Mouse (Mus musculus) adipocyte (in vitro differentiated cells): Measurements from ENCODE around the gene Vmn1r237.

ENCODE experiments used
- DNase-seq: peaks from one replicate; pipeline ENCODE4 v3.0.0-alpha.2; 2016; ENCODE audit warnings: low spot score

Gene Vmn1r237

DNA sequence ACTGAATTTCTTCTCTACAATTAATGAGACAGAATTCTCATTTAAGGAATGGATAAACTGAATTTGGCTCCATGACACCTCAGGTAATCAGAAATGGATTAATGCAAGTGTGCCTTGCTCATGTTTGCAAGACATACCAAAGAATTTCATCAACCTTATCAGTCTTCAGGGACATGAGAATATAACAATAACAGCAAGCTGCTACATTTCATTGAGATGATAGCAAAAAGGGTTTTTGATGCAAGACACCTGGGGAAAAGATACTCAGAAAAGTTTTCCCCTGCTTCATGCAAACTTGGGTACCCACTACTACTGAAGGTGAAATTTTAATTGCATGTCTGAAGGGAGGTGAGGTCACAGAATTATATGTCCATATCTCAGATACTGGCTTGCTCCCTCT, at the start of gene Vmn1r237:
Gene Vmn1r237 (plus strand): TSS at position 301 of the 400 bp plus-strand sequence.
- no peak for DNase-seq

DNA sequence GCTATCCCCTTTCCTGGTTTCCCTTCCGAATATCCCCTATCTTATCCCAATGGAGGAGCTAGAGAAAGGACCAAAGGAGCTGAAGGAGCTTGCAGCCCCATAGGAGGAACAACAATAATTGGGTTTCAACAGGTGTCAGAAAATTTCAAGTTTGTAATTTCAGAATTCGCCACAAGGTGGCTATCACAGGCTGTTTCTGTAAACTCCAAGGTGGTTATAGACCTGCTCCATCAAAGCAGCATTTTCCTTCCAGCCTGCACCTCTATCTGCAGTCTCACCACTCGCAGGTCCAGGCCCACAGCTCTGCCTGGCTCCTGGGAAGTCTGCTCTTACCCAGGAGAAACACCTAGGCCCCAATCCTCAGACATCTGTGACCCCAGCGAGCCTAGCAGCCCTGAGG, 39.6 kb upstream of the Vmn1r237 start:
- peak; percentile 69 for DNase-seq

DNA sequence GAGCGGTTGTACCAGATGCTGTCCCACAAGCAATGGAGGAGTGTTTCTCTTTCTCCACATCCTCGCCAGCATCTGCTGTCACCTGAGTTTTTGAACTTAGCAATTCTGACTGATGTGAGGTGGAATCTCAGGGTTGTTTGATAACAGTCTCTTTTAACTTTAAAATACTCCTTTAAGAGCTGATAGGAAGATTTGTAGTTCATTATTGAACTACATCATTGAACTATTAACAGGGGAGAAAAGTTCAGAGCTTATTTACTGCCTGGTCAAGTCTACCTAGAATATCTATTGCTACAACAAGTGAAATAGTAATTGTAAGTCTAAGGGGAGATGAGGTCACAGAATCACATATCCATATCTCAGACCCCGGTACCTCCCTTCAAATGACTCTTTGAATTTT, 29.0 kb upstream of the Vmn1r237 start, which contains the start of gene Vmn1r236:
Gene Vmn1r236 (plus strand): TSS at position 301 of the 400 bp plus-strand sequence.
- no peak for DNase-seq

DNA sequence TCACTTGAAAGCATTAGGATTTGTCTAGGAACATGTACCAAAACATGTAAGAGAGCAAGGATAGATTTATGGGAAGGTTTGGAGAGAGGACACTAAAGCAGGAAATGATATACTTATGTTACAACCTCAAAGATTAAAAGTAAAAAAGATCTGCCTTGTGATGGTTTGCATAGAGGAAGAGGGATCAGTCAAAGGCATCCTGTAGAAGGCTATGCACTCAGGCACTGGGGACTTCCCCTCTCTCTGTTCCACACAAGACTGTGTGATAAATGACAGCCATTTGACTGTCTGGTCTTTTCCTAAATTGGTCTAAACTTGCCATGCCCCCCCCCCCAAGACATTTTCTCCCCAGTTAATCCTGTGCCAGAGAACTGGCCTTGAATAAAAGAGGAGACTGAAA, 27.3 kb upstream of the Vmn1r237 start:
- no peak for DNase-seq

DNA sequence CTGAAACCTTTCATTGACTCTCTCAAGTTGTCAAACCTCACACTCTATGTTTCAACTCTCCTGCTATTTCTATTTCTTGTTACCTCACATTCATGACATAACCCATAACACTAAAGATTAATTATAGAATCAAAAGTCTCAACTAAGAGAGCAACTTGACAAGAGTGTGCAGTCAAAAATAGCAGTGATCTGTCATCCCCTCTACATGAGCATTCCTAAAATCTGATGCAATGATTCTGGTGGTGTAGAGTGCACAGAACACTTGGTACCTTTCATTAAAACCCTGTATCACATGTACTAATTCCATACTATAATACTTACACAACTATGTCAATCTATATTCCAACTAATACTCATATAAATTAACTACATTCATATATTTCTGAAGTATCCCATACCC, 22.0 kb upstream of the Vmn1r237 start:
- no peak for DNase-seq
